Mouse (Mus musculus): ENCODE results near the gene Dydc2.

The Dydc2 gene

DNA sequence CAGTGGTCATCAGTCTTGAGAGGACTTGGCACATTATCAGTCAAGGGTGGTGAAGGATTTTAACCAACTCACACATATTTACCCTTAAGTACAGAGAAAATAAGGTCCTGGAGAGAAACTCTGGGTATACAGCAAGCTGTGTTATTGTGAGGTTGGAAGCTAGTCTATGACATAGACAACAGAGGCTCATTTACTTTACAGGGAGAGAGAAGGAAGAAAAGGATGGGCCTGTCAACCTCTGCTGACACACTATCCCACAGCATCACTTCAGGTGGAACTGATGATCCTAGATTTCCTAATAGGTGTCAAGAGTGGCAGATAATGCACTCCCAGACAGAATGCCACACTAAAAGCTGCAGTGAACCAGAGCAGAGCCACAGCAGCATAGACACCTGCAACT, at the start of gene Dydc2:
Dydc2 (minus strand) TSS at position 101 of the 400 bp plus-strand sequence.
- no peak for DNase-seq (ENCODE audit: low read depth, low spot score)

GRCm38 (mm10) chr14:41116271-41116670, 47.3 kb upstream of the Dydc2 start:
- DNase-seq (ENCODE audit: low read depth, low spot score), result no peak

GRCm38 (mm10) chr14:41112944-41113343, 43.9 kb upstream of the Dydc2 start:
- DNase-seq (ENCODE audit: low read depth, low spot score), result no peak

GRCm38 (mm10) chr14:41111031-41111668, 42.1 kb upstream of the Dydc2 start:
- no peak for DNase-seq (ENCODE audit: low read depth, low spot score)

- peak; percentile 9 for DNase-seq (ENCODE audit: low read depth, low spot score)
Observed at GRCm38 (mm10) chr14:41104853-41105444, 35.9 kb upstream of the Dydc2 start, which contains the start of gene Mat1a. Gene Mat1a (plus strand): TSS chr14:41105035.

DNA sequence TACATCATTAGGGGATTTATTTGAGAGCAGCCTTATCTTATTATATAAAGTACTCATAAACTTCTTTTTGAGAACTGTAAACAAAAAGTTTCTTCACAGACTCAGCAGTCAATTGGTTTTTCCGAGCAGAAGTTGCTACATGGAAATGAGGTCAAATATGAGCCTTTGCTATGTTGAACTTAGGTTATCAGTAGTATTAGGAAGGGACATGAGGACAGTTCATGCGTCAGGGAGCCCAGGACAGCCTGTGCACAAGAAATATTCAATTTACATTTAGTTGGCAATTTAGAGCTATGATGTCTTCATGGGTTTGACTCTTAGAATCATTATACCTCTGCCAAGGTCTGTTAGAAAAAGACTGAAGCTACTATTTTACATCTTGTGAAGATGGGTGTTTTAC, 33.3 kb upstream of the Dydc2 start:
- no peak for DNase-seq (ENCODE audit: low read depth, low spot score)

DNA sequence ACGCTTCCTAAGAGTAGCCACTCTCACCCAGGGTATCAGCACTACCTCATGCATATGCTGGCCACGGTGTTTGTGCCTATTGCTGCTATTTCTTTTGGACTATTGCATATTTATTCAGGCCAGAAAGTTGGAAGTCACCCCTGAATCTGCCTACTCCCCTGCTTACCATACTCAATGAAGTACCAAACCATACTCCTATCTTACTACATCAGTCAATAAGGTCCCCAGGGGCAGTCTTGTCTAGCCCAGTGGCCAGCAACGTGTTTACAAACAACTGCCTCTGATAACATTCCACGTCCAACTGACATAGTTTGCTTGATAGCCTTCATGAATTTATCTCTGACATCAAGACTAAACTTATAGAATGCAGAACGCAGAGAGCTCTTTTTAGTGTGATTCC, 32.2 kb upstream of the Dydc2 start:
- DNase-seq (ENCODE audit: low read depth, low spot score), result no peak

- no peak for DNase-seq (ENCODE audit: low read depth, low spot score)
Observed at GRCm38 (mm10) chr14:41100712-41101111, 31.7 kb upstream of the Dydc2 start.

DNA sequence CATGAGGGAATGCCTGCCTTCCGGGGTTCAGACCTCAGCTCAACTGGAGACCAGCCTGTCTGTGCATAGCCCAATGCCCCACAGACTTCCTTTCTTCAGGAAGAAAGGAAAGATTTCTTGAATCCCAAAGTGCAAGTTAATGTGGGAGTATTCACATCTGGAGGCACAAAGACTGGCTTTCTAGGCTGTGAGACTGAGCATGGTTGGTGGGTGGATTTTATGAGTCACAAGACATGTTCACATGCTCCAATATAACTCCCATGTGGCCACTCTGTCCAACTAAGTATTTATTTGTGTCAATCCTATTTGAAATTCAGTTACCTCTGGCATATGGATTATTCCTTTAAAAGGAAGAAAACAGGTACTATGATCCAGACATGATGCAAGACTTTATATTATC, 29.7 kb upstream of the Dydc2 start:
- no peak for DNase-seq (ENCODE audit: low read depth, low spot score)

DNA sequence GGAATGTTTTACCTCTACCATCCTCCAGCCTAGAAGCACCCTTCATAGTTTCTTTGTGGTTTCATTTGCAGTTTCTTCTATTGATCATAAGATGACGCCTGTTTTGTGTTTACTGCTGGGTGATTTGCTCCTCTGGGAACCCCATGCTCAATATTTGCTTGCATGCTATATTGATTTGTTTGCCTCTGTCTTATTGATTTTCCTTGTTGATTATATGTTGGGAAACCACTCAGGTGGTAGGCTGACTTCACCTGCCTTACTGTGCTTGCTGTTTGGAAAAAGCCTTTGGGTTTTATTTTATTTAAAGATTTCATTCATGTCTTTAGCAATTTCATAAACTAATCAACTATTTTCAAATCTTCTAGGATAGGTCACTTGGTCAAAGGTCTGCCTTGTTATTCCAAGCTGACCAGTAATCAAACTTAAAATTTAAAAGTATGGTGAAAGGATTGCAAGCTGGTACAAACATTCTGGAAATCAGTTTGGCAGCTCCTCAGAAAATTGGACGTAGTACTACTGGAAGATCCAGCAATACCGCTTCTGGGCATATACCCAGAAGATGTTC, 27.4 kb upstream of the Dydc2 start:
- no peak for DNase-seq (ENCODE audit: low read depth, low spot score)

- DNase-seq (ENCODE audit: low read depth, low spot score), result peak; percentile 26
Observed at GRCm38 (mm10) chr14:41094114-41094513, 25.1 kb upstream of the Dydc2 start.

DNA sequence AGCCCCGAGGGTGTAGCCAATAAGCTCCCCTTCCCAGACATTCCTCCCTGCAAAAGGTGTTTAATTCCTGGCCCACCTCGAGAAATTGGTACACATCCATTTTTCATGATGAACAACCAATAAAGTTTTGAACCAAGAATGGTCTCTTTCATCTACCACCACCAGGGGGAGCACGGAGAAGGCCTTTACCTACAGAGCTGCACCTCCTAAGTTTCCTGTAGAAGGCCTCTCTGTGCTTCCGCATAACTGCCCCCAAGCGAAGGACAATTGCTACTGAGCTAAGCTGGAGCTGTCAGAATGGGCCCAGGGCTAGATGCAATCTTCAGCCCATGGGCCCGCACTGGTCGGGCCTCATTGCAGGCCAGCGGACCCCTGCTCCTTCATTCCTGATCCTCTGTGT, 21.8 kb upstream of the Dydc2 start:
- DNase-seq (ENCODE audit: low read depth, low spot score), result peak; percentile 86

GRCm38 (mm10) chr14:41087509-41087908, 18.5 kb upstream of the Dydc2 start:
- peak; percentile 70 for DNase-seq (ENCODE audit: low read depth, low spot score)

DNA sequence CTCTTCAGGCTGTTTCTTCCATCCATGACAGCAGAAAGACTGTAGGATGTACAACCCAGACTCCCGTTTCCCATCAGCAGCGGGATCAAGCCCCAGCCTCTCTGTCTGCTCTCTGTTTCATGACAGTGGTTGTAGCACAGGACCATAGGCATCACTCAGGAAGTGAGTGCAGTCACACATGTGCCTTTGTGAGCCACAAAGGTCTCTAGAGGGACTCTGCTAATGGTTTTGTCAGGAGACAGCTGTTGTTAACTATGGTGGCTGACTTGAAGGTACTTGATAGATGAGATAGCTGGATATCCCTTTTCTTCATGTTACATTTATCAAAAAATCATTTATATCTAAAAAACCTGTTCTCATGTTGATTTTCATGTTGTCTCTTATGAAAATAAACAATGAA, 13.4 kb upstream of the Dydc2 start:
- no peak for DNase-seq (ENCODE audit: low read depth, low spot score)

GRCm38 (mm10) chr14:41072944-41073275, 3.9 kb upstream of the Dydc2 start:
- DNase-seq (ENCODE audit: low read depth, low spot score), result no peak

GRCm38 (mm10) chr14:41072229-41072943, 3.4 kb upstream of the Dydc2 start, which contains the start of gene Dydc1:
Gene Dydc1 (plus strand): TSS chr14:41072911.
- DNase-seq (ENCODE audit: low read depth, low spot score), result peak; percentile 74

DNA sequence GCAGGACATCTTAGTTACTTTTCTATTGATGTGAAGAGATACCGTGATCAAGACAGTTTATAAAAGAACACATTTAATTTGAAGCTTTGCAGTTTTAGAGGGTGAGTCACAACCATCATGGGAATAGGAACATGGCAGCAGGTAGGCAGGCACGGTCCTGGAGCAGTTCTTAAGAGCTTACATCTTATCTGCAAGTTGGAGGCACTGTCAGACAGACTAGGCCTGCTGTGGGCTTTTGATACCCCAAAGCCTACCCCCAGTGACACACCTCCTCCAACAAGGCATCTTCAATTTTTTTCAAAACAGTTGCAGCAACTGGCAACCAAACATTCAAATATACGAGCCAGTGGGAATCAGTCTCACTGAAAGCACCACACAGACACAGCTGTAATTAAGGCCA, 1.3 kb upstream of the Dydc2 start:
- no peak for DNase-seq (ENCODE audit: low read depth, low spot score)

- peak; percentile 31 for DNase-seq (ENCODE audit: low read depth, low spot score)
Observed at GRCm38 (mm10) chr14:41066416-41066815, 2.6 kb downstream of the Dydc2 start.

DNA sequence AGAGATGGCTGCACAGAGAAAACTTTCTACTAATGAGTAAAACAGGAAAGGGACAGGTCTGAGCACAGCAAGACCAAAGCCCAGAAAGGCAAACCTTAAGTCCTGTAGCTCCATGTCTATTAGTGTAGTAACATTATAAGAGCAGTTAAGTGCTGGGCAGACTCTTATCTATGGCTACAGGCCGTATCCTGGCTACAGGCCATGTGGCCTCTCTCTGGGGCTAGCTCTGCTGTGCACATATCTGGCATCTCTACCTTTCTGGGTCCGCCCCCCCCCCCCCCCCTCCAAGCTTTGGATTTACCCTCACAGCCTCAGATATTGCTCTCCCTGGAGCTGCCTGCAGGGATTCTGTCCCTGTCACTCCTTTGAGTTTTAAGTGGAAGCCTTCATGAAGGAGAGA, 3.8 kb downstream of the Dydc2 start:
- no peak for DNase-seq (ENCODE audit: low read depth, low spot score)

DNA sequence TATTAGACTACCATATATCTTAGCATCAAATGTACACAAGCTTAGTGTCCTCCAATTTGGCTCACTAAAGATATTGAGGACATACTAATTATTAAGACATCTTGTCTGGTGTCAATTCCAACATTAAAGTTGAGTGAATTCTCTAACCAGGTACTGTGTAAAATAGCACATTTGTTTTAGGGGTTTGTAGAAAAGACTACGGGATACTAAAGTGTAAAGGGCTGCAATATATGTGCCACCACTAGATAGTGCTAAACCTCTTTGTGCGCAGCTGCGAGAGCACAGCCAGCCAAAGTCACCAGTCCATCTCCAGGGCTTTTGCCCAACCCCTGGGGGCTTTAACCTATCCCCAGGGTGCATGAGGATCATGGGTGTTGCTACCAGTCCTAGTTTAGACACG, 15.8 kb downstream of the Dydc2 start:
- peak; percentile 51 for DNase-seq (ENCODE audit: low read depth, low spot score)

DNA sequence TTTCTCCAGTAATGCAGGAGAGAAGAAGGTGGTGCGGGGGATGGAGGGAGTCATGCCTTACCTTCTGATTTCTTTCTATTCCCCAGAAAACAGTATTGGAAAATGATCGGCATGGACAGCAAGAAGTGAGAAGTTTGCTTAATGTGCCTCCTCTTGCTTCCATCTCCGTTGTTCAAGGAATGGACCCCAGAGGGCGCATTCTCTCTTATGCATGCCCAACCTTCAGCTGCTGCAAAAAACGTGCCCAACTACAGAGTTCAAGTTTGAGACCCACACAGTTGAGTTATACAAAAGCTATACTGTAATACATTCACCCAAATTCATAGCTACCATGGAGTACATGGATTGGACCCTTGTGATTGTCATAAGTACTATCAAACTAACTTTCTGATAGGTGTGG, 16.5 kb downstream of the Dydc2 start:
- DNase-seq (ENCODE audit: low read depth, low spot score), result peak; percentile 68

DNA sequence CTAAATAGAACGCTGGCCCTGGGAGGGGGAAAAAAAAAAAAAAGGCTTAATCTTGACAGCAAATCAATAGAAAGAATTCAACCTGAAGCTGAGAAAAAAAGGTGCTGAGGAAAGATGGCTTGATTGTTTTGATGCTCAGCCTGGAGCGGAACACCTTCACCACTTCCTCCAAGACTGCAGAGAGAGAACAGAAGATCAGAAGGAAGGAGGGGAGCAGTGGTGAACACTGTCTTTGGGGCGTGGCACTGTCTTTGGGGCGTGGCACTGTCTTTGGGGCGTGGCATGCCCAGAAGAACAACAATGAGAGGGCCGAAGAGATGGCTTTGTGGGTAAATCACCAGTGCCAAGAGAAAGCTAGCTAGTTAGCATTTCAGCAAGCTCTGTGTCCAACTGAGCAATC, 18.5 kb downstream of the Dydc2 start:
- peak; percentile 34 for DNase-seq (ENCODE audit: low read depth, low spot score)

DNA sequence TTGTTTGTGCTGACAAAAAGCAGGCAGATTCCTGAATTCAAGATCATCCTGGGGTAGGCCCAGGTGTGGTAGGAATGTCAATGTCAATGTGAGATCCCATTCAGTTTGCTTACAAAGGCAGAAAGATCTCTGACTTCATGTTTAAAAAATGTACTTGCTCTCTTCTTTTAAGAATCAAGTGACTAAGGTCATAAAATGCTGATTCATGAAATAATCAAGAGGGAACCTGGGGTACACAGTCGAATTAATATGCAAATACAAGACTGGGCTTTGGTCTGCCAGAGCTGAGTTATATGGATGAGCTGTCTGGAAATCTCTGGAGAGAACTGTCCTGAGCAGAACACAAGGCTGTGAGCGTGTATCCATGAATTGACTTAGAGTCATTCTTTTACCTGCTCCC, 21.6 kb downstream of the Dydc2 start:
- peak; percentile 71 for DNase-seq (ENCODE audit: low read depth, low spot score)
